Mouse (Mus musculus): ENCODE results near the gene Rnf144a. TPM values are rescaled to one million over a fixed set of nuclear protein-coding genes. Genes with fewer than 3 reads are reported as not detected.

The Rnf144a gene
- polyA plus RNA-seq, 1 experiment from 2014 or later: 40.2 TPM

- no peak for ATAC-seq (replicated peaks)
- Histone ChIP-seq H3K9me3 (no peaks in the 10 kb centered on the region), H3K9ac (replicated peaks) (no peak overlapping the region), H3K36me3 (peaks cover 3% of the 10 kb centered on the region; the same call in 1 of the 2 replicates), H3K27me3 (no peaks in the 10 kb centered on the region), H3K4me3 (no peak overlapping the region), H3K27ac (replicated peaks) (peak overlapping the region; percentile 32), H3K4me2 (replicated peaks) (no peak overlapping the region), H3K4me1 (peaks cover 47% of the 10 kb centered on the region)
- WGBS: 83% methylated on average over 11 of the region's 11 CpGs
Observed at GRCm38 (mm10) chr12:26404781-26405702, 10.0 kb downstream of the Rnf144a start.

- Histone ChIP-seq H3K4me1 (peaks cover 42% of the 10 kb centered on the region), H3K4me2 (replicated peaks) (no peak overlapping the region), H3K27me3 (no peaks in the 10 kb centered on the region), H3K9me3 (no peaks in the 10 kb centered on the region), H3K27ac (replicated peaks) (no peak overlapping the region), H3K9ac (replicated peaks) (no peak overlapping the region), H3K4me3 (no peak overlapping the region), H3K36me3 (peaks cover 3% of the 10 kb centered on the region; the same call in 1 of the 2 replicates)
- ATAC-seq (replicated peaks): no peak
- WGBS: 88% methylated on average over 16 of the region's 16 CpGs
Observed at GRCm38 (mm10) chr12:26403372-26404125, 11.5 kb downstream of the Rnf144a start.

DNA sequence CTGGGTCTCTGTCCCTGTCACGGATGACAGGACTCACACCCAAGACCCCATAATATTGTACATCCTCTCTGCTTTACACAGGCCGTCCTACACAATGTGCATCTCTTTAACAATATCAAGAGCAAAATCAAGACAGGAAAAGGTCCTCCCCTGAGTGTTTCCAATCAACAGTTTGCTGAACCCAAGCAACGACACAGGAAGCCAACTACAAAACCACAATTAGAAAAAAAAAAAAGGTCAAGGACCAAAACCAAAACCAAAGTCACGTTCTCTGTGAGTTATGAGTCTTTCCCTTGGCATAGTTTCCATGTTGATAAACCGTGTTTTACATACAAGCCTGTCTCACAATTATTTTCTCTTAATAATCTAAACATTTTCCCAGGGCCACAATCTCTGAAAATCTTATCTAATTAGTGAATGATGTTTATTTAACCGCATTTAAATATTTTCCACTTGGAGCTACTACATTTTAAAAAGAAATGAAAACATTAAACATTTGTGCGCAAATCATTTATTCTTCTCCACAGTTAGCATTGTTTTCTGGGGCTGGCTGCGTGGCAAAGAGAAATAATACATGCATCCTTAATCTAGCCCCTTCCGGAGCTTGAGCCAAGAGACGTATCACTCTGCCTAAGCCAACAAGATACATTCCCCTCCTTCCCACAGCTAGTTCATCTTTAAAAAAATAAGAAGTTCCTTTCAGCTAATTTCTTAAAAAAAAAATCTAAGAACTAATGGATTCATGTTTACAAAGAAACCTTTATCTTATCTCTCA, 13.2 kb downstream of the Rnf144a start:
- Histone ChIP-seq H3K27ac (replicated peaks) (0 out of 2 replicates have a peak overlapping the region, but pooled peaks have one; percentile 6), H3K36me3 (peaks cover 3% of the 10 kb centered on the region; the same call in 1 of the 2 replicates), H3K9ac (replicated peaks) (no peak overlapping the region), H3K4me2 (replicated peaks) (no peak overlapping the region), H3K27me3 (no peaks in the 10 kb centered on the region), H3K4me1 (peaks cover 38% of the 10 kb centered on the region), H3K4me3 (no peak overlapping the region), H3K9me3 (no peaks in the 10 kb centered on the region)
- no peak for ATAC-seq (replicated peaks)
- WGBS: 71% methylated on average over 10 of the region's 10 CpGs

- Histone ChIP-seq H3K9ac (replicated peaks) (no peak overlapping the region), H3K4me2 (replicated peaks) (no peak overlapping the region), H3K27ac (replicated peaks) (0 out of 2 replicates have a peak overlapping the region, but pooled peaks have one; percentile 6), H3K27me3 (no peaks in the 10 kb centered on the region), H3K4me3 (no peak overlapping the region), H3K9me3 (no peaks in the 10 kb centered on the region), H3K36me3 (peaks cover 3% of the 10 kb centered on the region; the same call in 1 of the 2 replicates), H3K4me1 (peaks cover 38% of the 10 kb centered on the region)
- 57% methylated on average over 1 of the region's 1 CpGs for WGBS
- ATAC-seq (replicated peaks): peak; percentile 31; the same call in 1 of the 2 replicates
Observed at GRCm38 (mm10) chr12:26401254-26401653, 13.8 kb downstream of the Rnf144a start.

GRCm38 (mm10) chr12:26400762-26401161, 14.3 kb downstream of the Rnf144a start:
- no peak overlapping the region for H3K4me2 ChIP-seq (replicated peaks)
- no peaks in the 10 kb centered on the region for H3K9me3 ChIP-seq
- no peak for ATAC-seq (replicated peaks)
- 87% methylated on average over 1 of the region's 1 CpGs for WGBS
- H3K4me3 ChIP-seq: no peak overlapping the region
- peaks cover 3% of the 10 kb centered on the region; the same call in 1 of the 2 replicates for H3K36me3 ChIP-seq
- no peaks in the 10 kb centered on the region for H3K27me3 ChIP-seq
- 0 out of 2 replicates have a peak overlapping the region, but pooled peaks have one; percentile 6 for H3K27ac ChIP-seq (replicated peaks)
- no peak overlapping the region for H3K9ac ChIP-seq (replicated peaks)
- H3K4me1 ChIP-seq: peaks cover 35% of the 10 kb centered on the region

DNA sequence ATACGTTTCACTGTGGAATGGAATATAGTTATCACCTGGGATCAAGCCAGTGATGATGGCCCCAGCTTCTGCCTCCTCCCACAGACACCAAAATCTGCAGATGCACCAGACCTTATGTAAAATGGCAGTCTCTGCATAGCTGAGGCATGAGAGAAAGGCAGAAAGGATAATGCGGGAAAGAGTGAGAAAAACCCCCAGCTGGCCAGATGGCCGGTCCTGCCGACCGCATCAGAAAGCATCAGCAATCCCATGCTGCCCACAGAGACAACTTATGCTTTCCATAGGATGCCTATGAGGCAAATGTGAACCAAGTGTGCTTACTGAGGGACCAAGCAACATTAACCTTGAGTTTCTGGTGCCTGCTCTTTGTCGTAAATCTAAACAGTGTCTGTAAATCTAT, 15.7 kb downstream of the Rnf144a start:
- WGBS: 85% methylated on average over 6 of the region's 6 CpGs
- no peak overlapping the region for H3K27ac ChIP-seq (replicated peaks)
- no peaks in the 10 kb centered on the region for H3K9me3 ChIP-seq
- no peaks in the 10 kb centered on the region for H3K27me3 ChIP-seq
- peaks cover 36% of the 10 kb centered on the region for H3K4me1 ChIP-seq
- no peak overlapping the region for H3K9ac ChIP-seq (replicated peaks)
- no peak for ATAC-seq (replicated peaks)
- no peak overlapping the region for H3K4me3 ChIP-seq
- no peak overlapping the region for H3K4me2 ChIP-seq (replicated peaks)
- H3K36me3 ChIP-seq: peaks cover 3% of the 10 kb centered on the region; the same call in 1 of the 2 replicates

- no peak for ATAC-seq (replicated peaks)
- Histone ChIP-seq H3K27ac (replicated peaks) (no peak overlapping the region), H3K36me3 (peaks cover 3% of the 10 kb centered on the region; the same call in 1 of the 2 replicates), H3K4me2 (replicated peaks) (no peak overlapping the region), H3K4me3 (no peak overlapping the region), H3K9ac (replicated peaks) (no peak overlapping the region), H3K9me3 (no peaks in the 10 kb centered on the region), H3K27me3 (no peaks in the 10 kb centered on the region), H3K4me1 (peaks cover 39% of the 10 kb centered on the region)
- WGBS: 82% methylated on average over 2 of the region's 2 CpGs
Observed at GRCm38 (mm10) chr12:26398597-26398996, 16.5 kb downstream of the Rnf144a start.

DNA sequence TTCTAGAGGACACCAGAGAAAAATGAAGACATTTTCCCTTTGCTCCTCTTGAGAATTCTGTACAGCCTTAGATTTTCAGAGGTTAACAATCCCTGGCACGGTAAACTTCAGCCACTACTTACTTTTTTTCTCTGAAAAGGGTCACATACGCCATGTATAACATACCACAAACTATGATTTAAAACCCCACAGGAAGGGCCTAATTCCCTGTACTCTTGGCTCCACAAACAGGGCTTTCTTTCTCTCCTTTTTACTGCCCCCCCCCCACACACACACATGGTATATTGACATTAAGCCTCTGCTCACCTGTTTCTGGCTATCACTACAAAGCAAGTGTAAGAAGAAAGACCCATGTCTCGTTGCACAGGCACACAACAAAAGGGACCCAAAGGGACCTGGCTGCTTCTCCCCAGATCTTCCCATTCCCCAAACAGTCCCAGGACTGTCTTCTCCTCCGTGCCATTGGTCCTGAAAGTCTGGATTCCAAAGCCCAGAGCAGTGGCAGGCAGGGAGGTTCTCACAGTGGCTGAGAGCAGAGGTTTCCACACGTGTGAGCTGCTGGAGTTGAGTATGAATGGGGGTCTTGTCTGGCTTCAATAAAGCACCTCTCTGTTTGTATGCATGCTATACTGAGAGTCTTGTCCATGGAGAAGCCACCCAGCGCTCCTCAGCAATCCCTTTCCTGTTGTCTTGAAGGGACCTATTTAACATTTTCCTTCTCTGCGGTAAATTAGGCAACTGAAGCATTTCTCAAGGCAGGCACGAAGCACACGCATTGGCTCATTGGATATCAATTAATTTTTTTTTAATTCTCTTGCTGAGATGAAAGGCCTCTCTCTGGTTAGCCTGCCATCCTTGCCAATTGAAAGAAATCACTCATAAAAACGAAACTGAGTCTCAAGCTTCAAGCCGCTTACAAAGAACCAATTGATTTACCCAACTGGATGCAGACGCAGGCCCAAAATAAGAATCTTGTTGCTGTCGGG, 20.3 kb downstream of the Rnf144a start:
- Histone ChIP-seq H3K4me1 (peaks cover 18% of the 10 kb centered on the region), H3K27me3 (no peaks in the 10 kb centered on the region), H3K9me3 (no peaks in the 10 kb centered on the region), H3K27ac (replicated peaks) (peak overlapping the region; percentile 38), H3K9ac (replicated peaks) (no peak overlapping the region), H3K4me3 (no peak overlapping the region), H3K4me2 (replicated peaks) (0 out of 2 replicates have a peak overlapping the region, but pooled peaks have one; percentile 2), H3K36me3 (no peaks in the 10 kb centered on the region)
- peak; percentile 61 for ATAC-seq (replicated peaks)
- WGBS: 27% methylated on average over 13 of the region's 13 CpGs

- Histone ChIP-seq H3K27me3 (no peaks in the 10 kb centered on the region), H3K9ac (replicated peaks) (no peak overlapping the region), H3K4me2 (replicated peaks) (no peak overlapping the region), H3K9me3 (no peaks in the 10 kb centered on the region), H3K36me3 (peaks cover 12% of the 10 kb centered on the region), H3K4me3 (no peak overlapping the region), H3K27ac (replicated peaks) (no peak overlapping the region), H3K4me1 (peaks cover 18% of the 10 kb centered on the region)
- no peak for ATAC-seq (replicated peaks)
- WGBS: 88% methylated on average over 5 of the region's 5 CpGs
Observed at GRCm38 (mm10) chr12:26393291-26393690, 21.8 kb downstream of the Rnf144a start.

GRCm38 (mm10) chr12:26391162-26391561, 23.9 kb downstream of the Rnf144a start:
- WGBS: 88% methylated on average over 1 of the region's 1 CpGs
- Histone ChIP-seq H3K4me2 (replicated peaks) (no peak overlapping the region), H3K9ac (replicated peaks) (no peak overlapping the region), H3K27me3 (no peaks in the 10 kb centered on the region), H3K9me3 (no peaks in the 10 kb centered on the region), H3K27ac (replicated peaks) (no peak overlapping the region), H3K4me1 (peaks cover 18% of the 10 kb centered on the region), H3K4me3 (no peak overlapping the region), H3K36me3 (peaks cover 20% of the 10 kb centered on the region)
- ATAC-seq (replicated peaks): no peak

Measured in forebrain, embryonic 15.5 days (tissue).